Mouse (Mus musculus) intestine, postnatal 0 days (tissue): ENCODE measurements at regions not wholly inside any gene's neighbourhood (a gene's known extent, or its start where the extent isn't known, plus 50 kb on each side); places are given as distances from the start of the nearest gene placed in this dataset.
A peak's percentile ranks its signal among the peaks of the same experiment; 100 is the strongest.

Experiments used
- ATAC-seq: fragments of 200-750 bp; cut with Nextera tagmentation; 2 replicates; pipeline ENCODE4 v1.8.0; 2017; ENCODE audit warnings: mild to moderate bottlenecking, moderate TSS enrichment, moderate library complexity
- H3K27ac ChIP-seq: fragments of 300-500 bp; sonication (generic); 2 replicates; pipeline ENCODE4 v1.5.1; 2014; ENCODE audit warnings: mild to moderate bottlenecking, low read depth, low read length, moderate library complexity
- H3K27me3 ChIP-seq: fragments of 300-500 bp; sonication (generic); replicated peaks from 2 replicates; pipeline ENCODE4 v1.6.1; 2014; ENCODE audit warnings: low read length, mixed read lengths; ENCODE audit not compliant: control insufficient read depth, insufficient read depth
- H3K36me3 ChIP-seq: fragments of 300-500 bp; sonication (generic); 2 replicates; pipeline ENCODE4 v1.6.1; 2014; ENCODE audit warnings: mild to moderate bottlenecking, moderate library complexity; ENCODE audit not compliant: control insufficient read depth, insufficient read depth
- H3K4me1 ChIP-seq: fragments of 300-500 bp; sonication (generic); replicated peaks from 2 replicates; pipeline ENCODE4 v1.6.1; 2014; ENCODE audit warnings: antibody characterized with exemption, low read length, mixed read lengths; ENCODE audit not compliant: control insufficient read depth, insufficient read depth
- H3K4me2 ChIP-seq: fragments of 300-500 bp; sonication (generic); replicated peaks from 2 replicates; pipeline ENCODE4 v1.6.1; 2014; ENCODE audit warnings: low read depth, mild to moderate bottlenecking, moderate library complexity
- H3K4me3 ChIP-seq: fragments of 300-500 bp; sonication (generic); 2 replicates; pipeline ENCODE4 v1.5.1; 2014; ENCODE audit warnings: low read depth, low read length
- H3K9ac ChIP-seq: fragments of 300-500 bp; sonication (generic); 2 replicates; pipeline ENCODE4 v1.6.1; 2014; ENCODE audit warnings: mild to moderate bottlenecking, low read depth, low read length
- H3K9me3 ChIP-seq: fragments of 300-500 bp; sonication (generic); 2 replicates; pipeline ENCODE4 v1.6.1; 2016; ENCODE audit warnings: mixed run types; ENCODE audit not compliant: control insufficient read depth
- CTCF ChIP-seq: sonication (generic); IDR thresholded peaks from 2 replicates; pipeline ENCODE4 v1.5.1; 2016; ENCODE audit warnings: low read depth, mild to moderate bottlenecking, control low read depth, antibody characterized with exemption, moderate library complexity
- WGBS: fragments of 180-500 bp; shearing (Covaris S2); extraction: QIAGEN DNeasy Blood & Tissue Kit; methylation state at CpG from one replicate; pipeline ENCODE4 v1.1.7; 2014; 5-methylcytosine and 5-hydroxymethylcytosine counted together

DNA sequence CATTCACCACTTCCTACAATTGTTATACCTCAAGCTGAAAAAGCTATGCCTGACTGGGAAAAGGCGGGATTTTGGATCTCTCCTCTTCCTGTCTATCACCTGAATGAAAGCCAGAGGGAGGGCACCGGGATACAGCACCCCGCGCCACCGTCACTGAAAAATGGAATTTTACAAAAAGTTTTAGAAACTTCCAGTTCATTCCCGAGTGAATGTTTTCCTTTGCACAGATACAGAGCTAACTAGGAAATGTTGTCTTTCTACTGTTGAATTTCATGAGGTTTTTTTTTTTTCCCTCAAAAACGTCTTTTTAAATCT, 194.6 kb downstream of the Gm13691 start:
- no peak overlapping the region for H3K4me3 ChIP-seq
- H3K36me3 ChIP-seq = no peaks in the 10 kb centered on the region
- no peaks in the 10 kb centered on the region for H3K9me3 ChIP-seq
- no peak overlapping the region for H3K9ac ChIP-seq
- H3K27ac ChIP-seq = no peak overlapping the region
- WGBS = 81% methylated on average over 7 of the region's 7 CpGs
- H3K4me2 ChIP-seq = no peak overlapping the region
- no peaks in the 10 kb centered on the region for H3K27me3 ChIP-seq
- H3K4me1 ChIP-seq = no peaks in the 10 kb centered on the region
- TF ChIP-seq CTCF = no peak
- no peak for ATAC-seq

DNA sequence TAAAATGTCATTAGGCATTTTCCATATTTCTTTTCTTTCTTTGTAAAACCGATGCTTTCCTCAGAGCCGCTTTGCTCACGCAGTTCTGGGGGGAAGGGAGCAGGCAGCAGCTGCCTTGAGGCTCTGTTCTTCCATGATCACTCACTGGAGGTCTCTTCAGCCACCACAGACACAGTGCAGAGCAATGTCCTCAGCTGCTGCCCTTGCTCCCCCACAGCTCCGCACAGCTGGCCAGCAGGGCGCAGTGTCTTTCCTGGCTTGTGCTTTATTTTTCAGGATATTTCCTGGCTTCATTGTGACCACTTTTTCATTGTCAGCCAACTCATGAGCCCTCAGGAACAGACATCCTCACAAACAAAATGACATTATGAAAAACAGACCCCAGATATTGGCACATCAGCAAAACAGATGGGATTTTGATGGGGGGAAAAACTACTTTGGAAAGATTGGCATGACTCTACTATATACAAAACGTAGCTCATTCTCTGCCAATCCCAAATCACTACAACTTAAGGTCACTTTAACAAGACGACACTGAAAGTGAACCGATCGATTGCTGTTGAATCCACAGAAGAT, 195.9 kb downstream of the Gm13691 start:
- Histone ChIP-seq H3K4me2 (no peak overlapping the region), H3K4me1 (no peaks in the 10 kb centered on the region), H3K27ac (no peak overlapping the region), H3K27me3 (no peaks in the 10 kb centered on the region), H3K4me3 (no peak overlapping the region), H3K36me3 (no peaks in the 10 kb centered on the region), H3K9ac (no peak overlapping the region), H3K9me3 (no peaks in the 10 kb centered on the region)
- no peak for ATAC-seq
- WGBS = 41% methylated on average over 9 of the region's 9 CpGs
- TF ChIP-seq CTCF = peak; percentile 73

DNA sequence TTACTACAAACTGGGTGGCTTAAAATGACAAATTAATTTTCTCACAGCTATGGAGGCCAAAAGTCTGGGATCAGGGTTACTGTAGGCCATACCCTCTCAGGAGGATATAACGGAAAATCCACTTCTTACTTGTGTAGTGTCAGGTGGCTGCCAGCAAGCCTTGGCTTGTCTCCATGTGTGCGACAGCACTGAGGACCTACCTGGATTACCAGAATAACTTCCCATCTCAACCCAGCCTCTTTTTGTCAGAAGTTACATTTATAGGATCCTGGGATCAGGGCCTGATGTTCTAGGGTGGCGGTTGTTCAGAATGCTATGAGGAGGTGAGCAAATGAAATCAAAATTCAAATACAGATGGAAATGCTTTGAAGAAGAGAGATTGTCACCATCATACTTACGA, 197.1 kb downstream of the Gm13691 start:
- no peak for ATAC-seq
- WGBS = 91% methylated on average over 4 of the region's 4 CpGs
- H3K4me2 ChIP-seq = no peak overlapping the region
- H3K4me1 ChIP-seq = no peaks in the 10 kb centered on the region
- H3K4me3 ChIP-seq = no peak overlapping the region
- no peaks in the 10 kb centered on the region for H3K9me3 ChIP-seq
- no peaks in the 10 kb centered on the region for H3K27me3 ChIP-seq
- TF ChIP-seq CTCF = no peak
- no peak overlapping the region for H3K27ac ChIP-seq
- H3K9ac ChIP-seq = no peak overlapping the region
- H3K36me3 ChIP-seq = no peaks in the 10 kb centered on the region

DNA sequence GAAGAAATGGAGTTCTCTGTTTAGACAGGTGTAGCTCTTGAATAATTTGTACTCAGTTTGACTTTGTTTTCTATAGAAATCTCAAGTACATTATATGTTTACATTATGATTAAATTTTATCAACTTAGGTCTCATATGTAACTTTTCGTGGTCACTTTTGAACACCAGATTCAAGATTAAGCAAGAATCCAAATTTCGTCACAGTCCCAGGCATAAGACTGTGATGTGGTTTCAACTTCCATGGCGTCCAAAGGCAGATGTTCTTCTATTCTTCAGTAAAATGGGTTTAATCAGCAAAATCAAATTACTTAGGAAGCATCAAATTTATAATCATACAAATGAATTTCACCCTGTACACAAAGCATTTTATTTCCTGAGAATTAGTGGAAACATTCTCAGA, 198.9 kb downstream of the Gm13691 start:
- Histone ChIP-seq H3K4me3 (no peak overlapping the region), H3K4me2 (no peak overlapping the region), H3K4me1 (no peaks in the 10 kb centered on the region), H3K27ac (no peak overlapping the region), H3K36me3 (no peaks in the 10 kb centered on the region), H3K9me3 (no peaks in the 10 kb centered on the region), H3K9ac (no peak overlapping the region), H3K27me3 (no peaks in the 10 kb centered on the region)
- TF ChIP-seq CTCF = no peak
- WGBS = 78% methylated on average over 3 of the region's 3 CpGs
- no peak for ATAC-seq

DNA sequence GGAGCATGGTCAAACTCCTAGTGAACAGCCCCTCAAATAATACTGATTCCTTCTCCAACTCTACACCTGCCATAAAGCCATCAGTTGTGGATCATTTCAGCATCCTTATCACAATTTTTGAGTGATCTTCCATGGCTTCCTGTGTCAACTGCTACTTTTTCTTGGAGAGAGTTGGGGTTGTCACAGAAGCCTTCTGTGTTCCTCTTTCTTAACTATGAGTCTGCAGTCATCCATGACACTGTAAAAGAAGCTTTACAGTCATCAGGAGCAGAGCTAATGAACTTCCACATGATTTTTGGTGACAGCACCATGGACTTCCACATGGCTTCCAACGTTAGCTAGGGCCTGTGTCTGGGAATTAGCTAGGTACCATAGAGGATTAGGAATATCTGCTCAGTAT, 208.1 kb downstream of the Calcrl start:
- Histone ChIP-seq H3K27ac (no peak overlapping the region), H3K4me1 (no peaks in the 10 kb centered on the region), H3K27me3 (no peaks in the 10 kb centered on the region), H3K9me3 (no peaks in the 10 kb centered on the region), H3K36me3 (no peaks in the 10 kb centered on the region), H3K9ac (no peak overlapping the region), H3K4me2 (no peak overlapping the region), H3K4me3 (no peak overlapping the region)
- TF ChIP-seq CTCF = no peak
- ATAC-seq = no peak
- WGBS = 74% methylated on average over 1 of the region's 1 CpGs

DNA sequence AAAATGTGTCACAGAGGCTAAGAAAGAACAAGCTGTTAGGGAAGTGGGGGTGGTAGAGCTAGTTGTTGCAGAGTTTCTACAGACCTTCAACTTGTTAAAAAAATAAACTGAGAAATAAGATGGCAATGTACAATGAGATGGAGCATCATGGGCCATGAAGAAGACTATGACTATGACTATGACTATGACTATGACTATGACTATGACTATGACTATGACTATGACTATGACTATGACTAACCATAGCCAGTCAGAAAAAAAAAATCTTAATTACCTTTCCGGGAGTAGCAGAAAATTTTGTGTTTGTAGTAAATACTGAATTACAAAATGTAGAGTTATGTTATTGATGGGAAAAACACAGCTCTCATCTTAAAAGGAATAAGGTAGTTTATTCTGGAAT, 203.2 kb downstream of the Calcrl start:
- no peaks in the 10 kb centered on the region for H3K4me1 ChIP-seq
- no peaks in the 10 kb centered on the region for H3K36me3 ChIP-seq
- no peak for ATAC-seq
- WGBS = 100% methylated on average over 1 of the region's 1 CpGs
- no peak overlapping the region for H3K9ac ChIP-seq
- H3K27me3 ChIP-seq = no peaks in the 10 kb centered on the region
- H3K4me3 ChIP-seq = no peak overlapping the region
- H3K4me2 ChIP-seq = no peak overlapping the region
- H3K27ac ChIP-seq = no peak overlapping the region
- no peak for TF ChIP-seq CTCF
- H3K9me3 ChIP-seq = no peaks in the 10 kb centered on the region

DNA sequence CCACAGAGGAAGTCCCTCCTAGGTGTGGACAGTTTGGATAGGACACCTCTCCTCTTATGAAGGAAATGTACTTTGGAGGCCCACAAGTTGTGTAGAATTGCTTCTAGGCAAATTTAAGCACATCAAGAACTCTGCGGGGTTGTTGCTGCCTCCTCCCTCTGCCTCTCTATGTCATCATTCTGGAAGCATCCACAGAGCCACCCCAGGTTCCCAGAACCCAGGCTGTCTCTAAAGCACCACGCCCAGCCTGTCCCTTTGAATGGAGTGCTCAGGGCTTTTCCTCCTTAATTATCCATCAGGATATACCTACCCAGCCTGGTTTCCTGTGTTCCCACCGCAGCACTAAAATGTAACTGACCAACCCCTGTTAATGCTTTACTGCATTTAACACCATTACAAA, 195.4 kb downstream of the Calcrl start:
- Histone ChIP-seq H3K4me3 (no peak overlapping the region), H3K4me2 (no peak overlapping the region), H3K9ac (no peak overlapping the region), H3K4me1 (no peaks in the 10 kb centered on the region), H3K9me3 (no peaks in the 10 kb centered on the region), H3K27me3 (no peaks in the 10 kb centered on the region), H3K36me3 (no peaks in the 10 kb centered on the region), H3K27ac (no peak overlapping the region)
- no peak for ATAC-seq
- TF ChIP-seq CTCF = no peak
- 72% methylated on average over 3 of the region's 3 CpGs for WGBS
